Mouse (Mus musculus): Measurements from ENCODE around the gene Inpp4b. TPM values are rescaled to one million over a fixed set of nuclear protein-coding genes. Genes with fewer than 3 reads are reported as not detected.
"Not testable (repeated sequence)": the region's sequence is repeated elsewhere in the genome, so short reads cannot be mapped to it uniquely, and the experiment has no call there.

Gene Inpp4b
- polyA plus RNA-seq, 1 experiment from 2014 or later, result 20.7 TPM

GRCm38 (mm10) chr8:81798501-81798900 lies 456.1 kb downstream of the Inpp4b start:
- Histone ChIP-seq H3K4me3 (ENCODE audit: low read depth, low read length) (no peak overlapping the region), H3K36me3 (ENCODE audit: insufficient read depth, low read length) (no peaks in the 10 kb centered on the region), H3K9ac (replicated peaks; ENCODE audit: low read depth) (no peak overlapping the region), H3K27me3 (replicated peaks; ENCODE audit: insufficient read depth, low read length) (no peaks in the 10 kb centered on the region), H3K27ac (ENCODE audit: low read length) (no peak overlapping the region), H3K9me3 (ENCODE audit: low read length) (no peaks in the 10 kb centered on the region), H3K4me2 (replicated peaks; ENCODE audit: low read depth, low read length) (no peak overlapping the region), H3K4me1 (ENCODE audit: insufficient read depth, low read depth, low read length) (no peaks in the 10 kb centered on the region)
- 40% methylated on average over 1 of the region's 1 CpGs for WGBS
- TF ChIP-seq EP300 (IDR thresholded peaks at IDR 0.05), result no peak
- TF ChIP-seq CTCF (IDR thresholded peaks at IDR 0.05), result no peak
- DNase-seq (ENCODE audit: low spot score) (no peak), ATAC-seq (no peak)

DNA sequence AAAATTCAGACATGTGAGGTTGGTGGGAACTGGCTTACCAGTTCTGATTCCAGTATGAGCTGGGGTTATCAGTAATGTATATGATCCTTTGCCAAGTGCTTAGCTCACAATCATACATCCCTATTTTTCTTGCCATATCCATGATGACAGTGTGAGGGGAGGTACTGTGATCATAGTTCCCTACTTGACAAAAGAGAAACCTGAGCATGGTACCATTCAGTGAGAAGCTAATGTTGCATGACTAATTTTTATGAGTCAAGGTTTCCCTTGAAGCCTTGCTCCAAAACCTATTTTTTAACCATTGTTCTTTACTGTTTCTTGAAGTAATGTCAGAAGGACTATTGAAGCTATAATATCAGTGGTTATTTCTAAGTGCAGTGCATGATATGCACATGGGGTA lies 458.4 kb downstream of the Inpp4b start:
- TF ChIP-seq EP300 (IDR thresholded peaks at IDR 0.05), result no peak
- no peak for TF ChIP-seq CTCF (IDR thresholded peaks at IDR 0.05)

DNA sequence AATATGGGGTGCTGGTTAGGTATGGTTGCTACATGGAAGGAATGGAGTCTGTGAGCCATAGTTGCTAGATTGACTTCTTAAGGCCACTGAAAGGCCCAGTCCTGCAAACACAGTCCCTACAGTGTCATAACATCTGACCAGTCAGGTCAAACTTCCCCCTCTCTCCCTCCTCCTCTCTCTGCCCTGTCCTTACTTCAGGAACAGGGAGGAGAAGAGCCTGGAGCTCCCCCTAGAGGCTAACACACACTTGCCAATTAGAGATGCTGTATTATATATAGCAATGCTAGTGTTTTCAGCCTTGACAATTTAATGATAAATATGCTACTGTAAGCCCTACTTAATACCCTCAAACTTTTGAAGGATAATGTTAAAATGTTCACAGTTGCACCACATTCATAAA lies 464.4 kb downstream of the Inpp4b start:
- TF ChIP-seq EP300 (IDR thresholded peaks at IDR 0.05) (no peak), CTCF (IDR thresholded peaks at IDR 0.05) (peak; percentile 93)
- H3K27ac ChIP-seq (ENCODE audit: low read length), result no peak overlapping the region
- H3K9me3 ChIP-seq (ENCODE audit: low read length), result no peaks in the 10 kb centered on the region
- DNase-seq (ENCODE audit: low spot score) (peak; percentile 93), ATAC-seq (peak; percentile 87)
- H3K27me3 ChIP-seq (replicated peaks; ENCODE audit: insufficient read depth, low read length), result no peaks in the 10 kb centered on the region
- H3K36me3 ChIP-seq (ENCODE audit: insufficient read depth, low read length), result no peaks in the 10 kb centered on the region
- H3K9ac ChIP-seq (replicated peaks; ENCODE audit: low read depth), result no peak overlapping the region
- no peaks in the 10 kb centered on the region; the same call in 1 of the 2 replicates for H3K4me1 ChIP-seq (ENCODE audit: insufficient read depth, low read depth, low read length)
- no peak overlapping the region for H3K4me2 ChIP-seq (replicated peaks; ENCODE audit: low read depth, low read length)
- no peak overlapping the region for H3K4me3 ChIP-seq (ENCODE audit: low read depth, low read length)

More for the DNA sequence above, 458.4 kb downstream of the Inpp4b start:
- no peak for DNase-seq (ENCODE audit: low spot score)
- no peak for ATAC-seq
- Histone ChIP-seq H3K4me1 (ENCODE audit: insufficient read depth, low read depth, low read length) (no peaks in the 10 kb centered on the region), H3K36me3 (ENCODE audit: insufficient read depth, low read length) (no peaks in the 10 kb centered on the region), H3K9ac (replicated peaks; ENCODE audit: low read depth) (no peak overlapping the region), H3K4me2 (replicated peaks; ENCODE audit: low read depth, low read length) (no peak overlapping the region), H3K9me3 (ENCODE audit: low read length) (no peaks in the 10 kb centered on the region), H3K4me3 (ENCODE audit: low read depth, low read length) (no peak overlapping the region), H3K27me3 (replicated peaks; ENCODE audit: insufficient read depth, low read length) (no peaks in the 10 kb centered on the region), H3K27ac (ENCODE audit: low read length) (no peak overlapping the region)

DNA sequence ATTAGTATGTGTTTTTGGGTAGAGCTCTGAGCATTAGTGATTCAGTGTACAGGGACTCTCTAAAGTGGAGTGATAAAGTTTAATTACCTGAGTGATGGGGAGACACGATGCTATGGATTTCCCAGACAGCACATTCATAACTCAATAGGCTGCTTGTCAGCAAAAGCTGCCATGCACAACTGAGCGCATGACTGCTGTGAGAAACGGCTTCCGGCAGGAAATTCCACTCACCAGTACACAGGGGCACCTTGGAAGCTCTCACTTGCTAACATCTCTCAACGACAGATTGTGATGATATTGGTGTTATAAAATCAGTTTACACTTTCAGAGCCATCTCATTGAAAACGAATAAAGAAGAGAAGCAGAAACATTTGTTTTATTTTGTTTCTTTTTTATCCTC lies 465.2 kb downstream of the Inpp4b start:
- H3K36me3 ChIP-seq (ENCODE audit: insufficient read depth, low read length), result no peaks in the 10 kb centered on the region
- no peaks in the 10 kb centered on the region for H3K9me3 ChIP-seq (ENCODE audit: low read length)
- no peaks in the 10 kb centered on the region for H3K27me3 ChIP-seq (replicated peaks; ENCODE audit: insufficient read depth, low read length)
- TF ChIP-seq CTCF (IDR thresholded peaks at IDR 0.05) (no peak), EP300 (IDR thresholded peaks at IDR 0.05) (no peak)
- WGBS, result 39% methylated on average over 6 of the region's 6 CpGs
- H3K4me1 ChIP-seq (ENCODE audit: insufficient read depth, low read depth, low read length), result no peaks in the 10 kb centered on the region; the same call in 1 of the 2 replicates
- no peak for ATAC-seq
- H3K27ac ChIP-seq (ENCODE audit: low read length), result no peak overlapping the region
- no peak for DNase-seq (ENCODE audit: low spot score)
- H3K4me2 ChIP-seq (replicated peaks; ENCODE audit: low read depth, low read length), result no peak overlapping the region
- no peak overlapping the region for H3K4me3 ChIP-seq (ENCODE audit: low read depth, low read length)
- no peak overlapping the region for H3K9ac ChIP-seq (replicated peaks; ENCODE audit: low read depth)

DNA sequence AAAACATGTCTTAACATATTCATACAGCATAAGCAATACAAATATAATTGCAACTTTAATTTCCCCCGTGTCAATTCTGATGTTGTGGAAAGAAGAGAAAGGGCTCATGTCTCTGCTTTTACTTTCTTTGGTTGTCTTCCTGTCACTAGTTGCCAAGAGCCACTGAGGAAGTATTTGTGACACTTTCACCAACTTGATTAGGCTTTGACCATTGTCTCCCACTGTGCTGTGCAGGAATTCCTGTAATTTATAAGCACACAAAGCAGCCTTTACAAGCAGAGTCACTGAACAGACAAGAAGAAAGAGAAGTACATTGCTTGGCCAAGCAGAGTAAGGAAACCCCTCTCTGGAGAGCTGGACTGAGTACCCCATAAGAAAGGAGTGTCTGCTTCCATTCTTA lies 466.1 kb downstream of the Inpp4b start:
- no peak overlapping the region for H3K4me3 ChIP-seq (ENCODE audit: low read depth, low read length)
- no peak overlapping the region for H3K27ac ChIP-seq (ENCODE audit: low read length)
- H3K36me3 ChIP-seq (ENCODE audit: insufficient read depth, low read length), result no peaks in the 10 kb centered on the region
- 55% methylated on average over 1 of the region's 1 CpGs for WGBS
- TF ChIP-seq EP300 (IDR thresholded peaks at IDR 0.05) (no peak), CTCF (IDR thresholded peaks at IDR 0.05) (no peak)
- DNase-seq (ENCODE audit: low spot score) (no peak), ATAC-seq (no peak)
- H3K4me2 ChIP-seq (replicated peaks; ENCODE audit: low read depth, low read length), result no peak overlapping the region
- no peaks in the 10 kb centered on the region for H3K27me3 ChIP-seq (replicated peaks; ENCODE audit: insufficient read depth, low read length)
- H3K9me3 ChIP-seq (ENCODE audit: low read length), result no peaks in the 10 kb centered on the region
- no peak overlapping the region for H3K9ac ChIP-seq (replicated peaks; ENCODE audit: low read depth)
- no peaks in the 10 kb centered on the region; the same call in 1 of the 2 replicates for H3K4me1 ChIP-seq (ENCODE audit: insufficient read depth, low read depth, low read length)

- DNase-seq (ENCODE audit: low spot score); H3K36me3 ChIP-seq (ENCODE audit: insufficient read depth, low read length); H3K27me3 ChIP-seq (replicated peaks; ENCODE audit: insufficient read depth, low read length); H3K4me2 ChIP-seq (replicated peaks; ENCODE audit: low read depth, low read length); H3K4me3 ChIP-seq (ENCODE audit: low read depth, low read length); ATAC-seq; H3K9ac ChIP-seq (replicated peaks; ENCODE audit: low read depth); H3K9me3 ChIP-seq (ENCODE audit: low read length); H3K27ac ChIP-seq (ENCODE audit: low read length); H3K4me1 ChIP-seq (ENCODE audit: insufficient read depth, low read depth, low read length): not testable (repeated sequence)
Measured at GRCm38 (mm10) chr8:81809414-81809813, 467.1 kb downstream of the Inpp4b start.

DNA sequence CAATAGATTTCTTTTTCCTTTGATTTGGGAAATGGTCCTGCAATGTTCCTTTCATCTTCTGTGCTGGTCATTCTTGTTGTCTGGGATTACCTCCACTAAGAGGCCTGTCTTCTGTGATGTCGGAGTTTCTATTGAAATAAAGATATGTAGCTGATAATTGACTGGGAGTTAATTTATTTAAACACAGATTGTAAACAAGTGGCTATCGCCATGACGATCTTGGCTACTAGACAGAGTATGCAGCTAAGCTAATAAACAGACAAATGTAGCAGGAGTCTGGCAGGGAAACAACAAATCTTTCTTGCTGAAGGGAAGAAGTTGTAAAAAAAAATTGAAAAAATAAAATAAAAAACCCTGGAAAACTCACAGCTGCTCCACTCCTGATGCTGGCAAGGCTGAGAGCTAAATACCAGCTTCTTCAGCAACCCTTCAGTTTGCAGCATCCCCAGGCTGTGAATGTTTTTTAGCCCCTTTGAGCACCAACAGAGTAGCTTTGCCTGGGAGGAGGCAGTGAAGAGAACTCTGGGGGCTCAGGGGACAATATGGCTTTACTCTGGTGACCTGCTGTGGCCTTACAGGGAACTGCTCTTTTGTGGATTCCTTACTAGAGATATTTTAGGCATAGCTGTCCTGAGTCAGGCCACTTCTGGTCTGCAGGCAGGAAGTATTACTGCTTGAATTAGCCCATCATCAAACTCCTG lies 469.8 kb downstream of the Inpp4b start:
- no peak overlapping the region for H3K4me2 ChIP-seq (replicated peaks; ENCODE audit: low read depth, low read length)
- H3K36me3 ChIP-seq (ENCODE audit: insufficient read depth, low read length), result no peaks in the 10 kb centered on the region
- DNase-seq (ENCODE audit: low spot score) (no peak), ATAC-seq (no peak)
- H3K4me3 ChIP-seq (ENCODE audit: low read depth, low read length), result no peak overlapping the region
- no peaks in the 10 kb centered on the region for H3K9me3 ChIP-seq (ENCODE audit: low read length)
- WGBS, result 23% methylated on average over 3 of the region's 3 CpGs
- H3K27ac ChIP-seq (ENCODE audit: low read length), result no peak overlapping the region
- H3K27me3 ChIP-seq (replicated peaks; ENCODE audit: insufficient read depth, low read length), result no peaks in the 10 kb centered on the region
- no peak for TF ChIP-seq EP300 (IDR thresholded peaks at IDR 0.05)
- peak; percentile 38; the same call in 1 of the 2 replicates for TF ChIP-seq CTCF (IDR thresholded peaks at IDR 0.05)
- H3K4me1 ChIP-seq (ENCODE audit: insufficient read depth, low read depth, low read length), result no peaks in the 10 kb centered on the region; the same call in 1 of the 2 replicates
- H3K9ac ChIP-seq (replicated peaks; ENCODE audit: low read depth), result no peak overlapping the region

All from lung, postnatal 0 days (tissue).